Mouse (Mus musculus): ENCODE data around the gene Pds5b.

DNA sequence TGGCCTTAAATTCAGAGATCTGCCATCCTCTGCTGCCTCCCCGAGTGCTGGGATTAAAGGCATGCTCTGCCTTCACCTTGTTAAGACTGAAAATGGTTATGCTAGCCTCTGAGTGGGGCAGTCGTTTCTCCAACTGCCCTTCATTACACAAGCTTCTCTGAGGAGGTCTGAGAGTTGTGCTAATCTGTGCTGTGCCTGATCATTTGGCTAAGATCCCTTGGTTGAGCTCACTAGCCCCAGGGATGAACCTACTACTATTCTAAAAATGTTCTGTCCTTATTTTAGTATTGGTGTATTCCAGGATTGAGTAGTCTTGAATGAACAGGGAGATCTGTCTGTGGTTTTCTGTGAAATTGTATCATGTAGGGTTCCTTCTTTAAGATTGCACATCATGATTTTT lies 144.5 kb downstream of the Pds5b start:
- TF ChIP-seq POLR2A (IDR thresholded peaks at IDR 0.05; ENCODE audit: low read depth, low read length) (no peak), CTCF (IDR thresholded peaks at IDR 0.05; ENCODE audit: extremely low read depth, insufficient read depth, insufficient read length, insufficient replicate concordance) (no peak)
